Mouse (Mus musculus): ENCODE results near the gene Zfp991. TPM values are rescaled to one million over a fixed set of nuclear protein-coding genes. Genes with fewer than 3 reads are reported as not detected.
"Not testable (repeated sequence)": the region's sequence is repeated elsewhere in the genome, so short reads cannot be mapped to it uniquely, and the experiment has no call there.

The Zfp991 gene
- total and polyA plus RNA-seq, 2 experiments from 2014 or later = 4.1 to 5.0 TPM

DNA sequence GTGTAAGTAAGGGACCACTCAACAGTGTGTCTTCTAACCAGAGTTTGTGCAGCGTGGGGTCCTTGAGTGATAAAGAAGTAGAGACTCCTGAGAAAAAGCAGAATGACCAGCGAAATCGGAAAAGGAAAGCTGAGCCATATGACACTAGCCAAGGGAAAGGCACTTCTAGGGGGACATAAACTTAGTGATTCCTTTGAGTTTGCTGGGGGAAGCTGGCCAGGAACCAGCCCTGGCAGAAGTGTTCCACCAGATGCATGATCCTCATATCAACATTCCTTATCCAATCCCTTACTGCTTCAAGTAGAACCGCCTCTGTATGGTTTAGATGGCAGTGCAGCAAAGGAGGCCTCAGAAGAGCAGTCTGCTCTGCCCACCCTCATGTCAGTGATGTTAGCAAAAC is 6.5 kb upstream of the Zfp991 start:
- DNase-seq (ENCODE audit: low spot score) = peak; percentile 0
- Histone ChIP-seq H3K9me3 (ENCODE audit: low read length) (peaks cover 30% of the 10 kb centered on the region), H3K4me2 (ENCODE audit: low read depth, low read length, poor library complexity, severe bottlenecking) (peak overlapping the region; percentile 84; the same call in 1 of the 2 replicates), H3K4me3 (ENCODE audit: low read depth, low read length) (peak overlapping the region; percentile 59), H3K9ac (replicated peaks; ENCODE audit: low read length, poor library complexity, severe bottlenecking) (peak overlapping the region; percentile 94; the same call in 1 of the 2 replicates)
- ATAC-seq (ENCODE audit: low FRiP score); H3K4me1 ChIP-seq (ENCODE audit: insufficient read depth, low read length); H3K36me3 ChIP-seq (ENCODE audit: insufficient read depth, low read length); H3K27me3 ChIP-seq (ENCODE audit: insufficient read depth, low read length); H3K27ac ChIP-seq (ENCODE audit: low read depth, low read length): not testable (repeated sequence)
- WGBS = 19% methylated on average over 4 of the region's 4 CpGs

DNA sequence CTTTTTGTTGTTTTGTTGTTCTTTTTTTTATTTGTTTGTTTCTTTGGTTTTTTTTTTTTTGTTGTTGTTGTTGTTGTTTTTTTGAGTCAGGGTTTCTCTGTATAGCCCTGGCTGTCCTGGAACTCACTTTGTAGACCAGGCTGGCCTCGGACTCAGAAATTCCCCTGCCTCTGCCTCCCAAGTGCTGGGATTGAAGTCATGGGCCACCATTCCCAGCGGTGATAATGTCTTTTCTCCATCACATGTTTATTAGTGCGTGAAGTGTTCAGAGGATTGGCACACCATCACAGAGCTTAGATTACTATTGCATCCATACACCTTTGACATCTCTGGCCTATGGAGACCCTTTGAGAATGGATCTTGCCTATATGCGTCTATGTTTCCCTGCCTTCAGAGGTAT is 6.0 kb upstream of the Zfp991 start:
- not testable (repeated sequence) for H3K9ac ChIP-seq (replicated peaks; ENCODE audit: low read length, poor library complexity, severe bottlenecking); H3K36me3 ChIP-seq (ENCODE audit: insufficient read depth, low read length); H3K27me3 ChIP-seq (ENCODE audit: insufficient read depth, low read length); H3K27ac ChIP-seq (ENCODE audit: low read depth, low read length); H3K4me1 ChIP-seq (ENCODE audit: insufficient read depth, low read length); H3K4me2 ChIP-seq (ENCODE audit: low read depth, low read length, poor library complexity, severe bottlenecking); ATAC-seq (ENCODE audit: low FRiP score); H3K4me3 ChIP-seq (ENCODE audit: low read depth, low read length)
- peak; percentile 0 for DNase-seq (ENCODE audit: low spot score)
- peaks cover 30% of the 10 kb centered on the region for H3K9me3 ChIP-seq (ENCODE audit: low read length)
- WGBS = 90% methylated on average over 4 of the region's 4 CpGs

DNA sequence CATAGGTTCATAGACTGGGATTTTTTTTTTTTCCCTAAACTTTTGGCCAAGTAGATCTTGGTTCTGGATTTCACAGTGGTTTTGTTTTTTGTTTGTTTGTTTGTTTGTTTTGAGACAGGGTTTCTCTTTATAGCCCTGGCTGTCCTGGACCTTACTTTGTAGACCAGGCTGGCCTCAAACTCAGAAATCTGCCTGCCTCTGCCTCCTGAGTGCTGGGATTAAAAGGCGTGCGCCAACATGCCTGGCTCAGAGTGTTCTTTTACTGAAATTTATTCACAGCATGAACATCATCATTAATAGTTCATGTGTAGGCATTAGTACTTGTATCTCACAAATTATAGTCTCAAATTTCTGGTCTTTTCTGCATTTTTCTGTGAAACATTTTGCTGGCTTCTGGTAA is 5.4 kb upstream of the Zfp991 start:
- H3K36me3 ChIP-seq (ENCODE audit: insufficient read depth, low read length); H3K27me3 ChIP-seq (ENCODE audit: insufficient read depth, low read length); DNase-seq (ENCODE audit: low spot score); H3K4me1 ChIP-seq (ENCODE audit: insufficient read depth, low read length); ATAC-seq (ENCODE audit: low FRiP score); H3K27ac ChIP-seq (ENCODE audit: low read depth, low read length); H3K4me2 ChIP-seq (ENCODE audit: low read depth, low read length, poor library complexity, severe bottlenecking); H3K4me3 ChIP-seq (ENCODE audit: low read depth, low read length); H3K9ac ChIP-seq (replicated peaks; ENCODE audit: low read length, poor library complexity, severe bottlenecking): not testable (repeated sequence)
- 71% methylated on average over 2 of the region's 2 CpGs for WGBS
- peaks cover 30% of the 10 kb centered on the region for H3K9me3 ChIP-seq (ENCODE audit: low read length)

DNA sequence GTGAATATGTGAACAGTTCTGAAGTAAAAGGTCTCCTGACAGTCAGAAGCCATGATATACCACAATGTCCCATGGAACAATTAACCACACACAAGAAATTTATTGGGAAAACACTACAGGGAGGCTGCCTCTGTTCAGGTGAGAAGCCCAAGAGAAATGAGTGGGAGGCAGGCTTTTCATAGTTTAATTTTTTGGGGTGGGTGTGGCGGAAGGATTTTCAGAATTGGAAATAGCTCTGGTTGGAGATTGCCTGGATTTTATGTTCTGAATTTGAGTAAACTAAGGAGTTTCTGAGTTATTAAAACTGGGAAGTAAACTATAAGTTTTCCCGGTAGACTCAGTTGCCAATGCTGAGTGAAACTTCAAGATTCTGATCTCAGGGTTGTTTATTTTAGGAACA is 4.7 kb upstream of the Zfp991 start:
- not testable (repeated sequence) for ATAC-seq (ENCODE audit: low FRiP score); H3K9ac ChIP-seq (replicated peaks; ENCODE audit: low read length, poor library complexity, severe bottlenecking); H3K36me3 ChIP-seq (ENCODE audit: insufficient read depth, low read length); H3K4me1 ChIP-seq (ENCODE audit: insufficient read depth, low read length); H3K4me2 ChIP-seq (ENCODE audit: low read depth, low read length, poor library complexity, severe bottlenecking); H3K27me3 ChIP-seq (ENCODE audit: insufficient read depth, low read length); H3K4me3 ChIP-seq (ENCODE audit: low read depth, low read length); H3K27ac ChIP-seq (ENCODE audit: low read depth, low read length)
- DNase-seq (ENCODE audit: low spot score) = peak; percentile 0
- H3K9me3 ChIP-seq (ENCODE audit: low read length) = peaks cover 28% of the 10 kb centered on the region
- 85% methylated on average over 2 of the region's 2 CpGs for WGBS

DNA sequence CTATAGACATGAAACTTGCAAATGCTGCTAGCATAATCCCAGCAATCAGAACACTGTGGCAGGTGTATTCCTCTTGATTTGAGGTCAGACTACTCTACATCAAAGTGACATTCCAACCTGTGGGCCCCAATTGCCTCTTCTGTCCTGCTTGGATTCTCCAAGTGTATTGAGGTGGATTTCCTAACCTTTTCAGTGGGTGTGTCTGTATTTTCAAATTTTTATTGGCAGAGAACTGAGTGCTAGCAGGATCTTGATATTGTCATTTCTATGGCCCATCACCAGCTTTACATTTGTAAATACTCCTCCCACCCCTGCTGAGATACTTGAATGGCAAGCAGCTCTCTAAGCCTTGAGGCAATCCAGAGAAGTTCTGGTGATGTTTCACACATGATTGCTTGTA is 3.7 kb upstream of the Zfp991 start:
- H3K9me3 ChIP-seq (ENCODE audit: low read length) = peaks cover 21% of the 10 kb centered on the region
- not testable (repeated sequence) for H3K9ac ChIP-seq (replicated peaks; ENCODE audit: low read length, poor library complexity, severe bottlenecking); DNase-seq (ENCODE audit: low spot score); H3K27ac ChIP-seq (ENCODE audit: low read depth, low read length); H3K4me1 ChIP-seq (ENCODE audit: insufficient read depth, low read length); ATAC-seq (ENCODE audit: low FRiP score); H3K27me3 ChIP-seq (ENCODE audit: insufficient read depth, low read length); H3K4me3 ChIP-seq (ENCODE audit: low read depth, low read length); H3K4me2 ChIP-seq (ENCODE audit: low read depth, low read length, poor library complexity, severe bottlenecking); H3K36me3 ChIP-seq (ENCODE audit: insufficient read depth, low read length)

DNA sequence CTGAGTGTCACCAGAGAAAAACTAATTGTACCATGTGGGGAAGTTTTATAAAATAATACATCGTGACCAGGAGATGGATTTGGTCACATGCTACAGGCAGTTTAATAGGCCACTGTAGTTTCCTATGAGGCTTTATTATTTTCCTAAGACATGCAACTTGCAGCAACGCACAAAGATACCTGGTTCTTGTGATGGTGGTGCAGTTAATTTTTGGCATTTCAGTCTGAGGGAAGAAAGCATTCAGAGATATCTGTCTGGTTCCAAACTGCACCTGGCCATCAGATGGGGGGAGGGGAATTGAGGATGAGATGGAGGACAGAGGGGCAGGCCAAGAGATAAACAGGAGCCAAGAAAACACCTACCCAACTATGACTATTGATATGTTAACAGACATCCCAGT is 1.8 kb downstream of the Zfp991 start:
- H3K9me3 ChIP-seq (ENCODE audit: low read length); DNase-seq (ENCODE audit: low spot score); ATAC-seq (ENCODE audit: low FRiP score); H3K4me3 ChIP-seq (ENCODE audit: low read depth, low read length); H3K9ac ChIP-seq (replicated peaks; ENCODE audit: low read length, poor library complexity, severe bottlenecking); H3K36me3 ChIP-seq (ENCODE audit: insufficient read depth, low read length); H3K27me3 ChIP-seq (ENCODE audit: insufficient read depth, low read length); H3K27ac ChIP-seq (ENCODE audit: low read depth, low read length); H3K4me1 ChIP-seq (ENCODE audit: insufficient read depth, low read length); H3K4me2 ChIP-seq (ENCODE audit: low read depth, low read length, poor library complexity, severe bottlenecking): not testable (repeated sequence)
- WGBS = 55% methylated on average over 2 of the region's 2 CpGs

DNA sequence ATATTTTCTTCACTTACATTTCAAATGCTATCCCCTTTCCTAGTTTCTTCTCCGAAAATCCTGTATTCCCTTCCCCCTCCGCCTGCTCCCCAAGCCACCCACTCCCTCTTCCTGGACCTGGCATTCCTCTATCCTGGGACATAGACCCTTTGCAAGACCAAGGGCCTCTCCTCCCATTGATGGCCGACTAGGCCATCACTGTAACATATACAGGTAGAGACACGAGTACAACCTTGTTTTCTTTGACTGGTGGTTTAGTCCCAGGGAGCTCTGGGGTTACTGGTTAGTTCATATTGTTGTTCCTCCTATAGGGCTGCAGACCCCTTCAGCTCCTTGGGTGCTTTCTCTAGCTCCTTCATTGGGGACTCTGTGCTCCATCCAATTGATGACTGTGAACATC is 9.9 kb downstream of the Zfp991 start:
- DNase-seq (ENCODE audit: low spot score); H3K9ac ChIP-seq (replicated peaks; ENCODE audit: low read length, poor library complexity, severe bottlenecking); H3K4me1 ChIP-seq (ENCODE audit: insufficient read depth, low read length); H3K27ac ChIP-seq (ENCODE audit: low read depth, low read length); H3K27me3 ChIP-seq (ENCODE audit: insufficient read depth, low read length); H3K4me3 ChIP-seq (ENCODE audit: low read depth, low read length); H3K4me2 ChIP-seq (ENCODE audit: low read depth, low read length, poor library complexity, severe bottlenecking); H3K36me3 ChIP-seq (ENCODE audit: insufficient read depth, low read length); H3K9me3 ChIP-seq (ENCODE audit: low read length): not testable (repeated sequence)
- ATAC-seq (ENCODE audit: low FRiP score) = peak; percentile 74; the same call in 1 of the 2 replicates
- 67% methylated on average over 4 of the region's 4 CpGs for WGBS

DNA sequence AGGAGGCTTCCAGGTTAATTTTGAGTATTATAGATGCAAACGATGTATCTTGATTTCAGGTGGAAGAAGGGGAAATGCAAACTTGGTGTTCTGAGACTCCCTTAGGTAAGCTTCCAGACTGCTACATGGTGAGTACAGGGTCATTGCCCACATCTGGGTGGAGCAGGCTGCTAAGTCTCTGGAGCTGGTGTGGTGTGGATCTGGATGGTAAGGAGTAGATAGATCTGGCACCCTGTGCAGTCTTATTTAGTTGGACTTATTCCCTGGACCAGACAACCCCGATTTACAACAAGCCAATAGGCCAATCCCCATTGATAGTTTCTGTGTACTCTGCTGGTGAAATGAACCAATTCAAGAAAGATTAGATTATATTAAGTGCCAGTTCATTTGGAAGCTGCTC is 33.4 kb downstream of the Zfp991 start:
- H3K4me3 ChIP-seq (ENCODE audit: low read depth, low read length); H3K9me3 ChIP-seq (ENCODE audit: low read length); H3K27ac ChIP-seq (ENCODE audit: low read depth, low read length); H3K36me3 ChIP-seq (ENCODE audit: insufficient read depth, low read length); H3K4me2 ChIP-seq (ENCODE audit: low read depth, low read length, poor library complexity, severe bottlenecking); H3K4me1 ChIP-seq (ENCODE audit: insufficient read depth, low read length); DNase-seq (ENCODE audit: low spot score); ATAC-seq (ENCODE audit: low FRiP score); H3K9ac ChIP-seq (replicated peaks; ENCODE audit: low read length, poor library complexity, severe bottlenecking); H3K27me3 ChIP-seq (ENCODE audit: insufficient read depth, low read length): not testable (repeated sequence)
- WGBS = 94% methylated on average over 2 of the region's 2 CpGs

DNA sequence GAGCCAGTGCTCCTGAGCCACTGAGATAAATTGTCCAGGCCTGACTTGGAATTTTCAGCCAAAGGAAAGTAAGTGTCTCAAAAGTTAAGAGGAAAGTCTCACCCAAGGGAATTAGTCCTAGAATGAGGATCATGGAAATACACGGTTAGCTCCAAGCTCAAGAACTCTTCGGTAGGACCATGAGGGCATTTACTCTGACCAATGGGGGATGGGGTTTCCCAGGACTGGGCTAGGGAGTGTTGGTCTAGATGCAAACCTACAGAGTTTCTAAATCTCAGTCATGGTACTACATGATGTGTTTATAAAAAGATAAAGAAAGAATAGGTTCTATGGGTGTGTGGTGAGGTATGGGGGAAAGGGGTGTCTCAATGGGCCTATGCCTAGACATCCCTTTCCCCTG is 38.7 kb downstream of the Zfp991 start:
- not testable (repeated sequence) for H3K27me3 ChIP-seq (ENCODE audit: insufficient read depth, low read length); DNase-seq (ENCODE audit: low spot score)
- WGBS = 100% methylated on average over 2 of the region's 2 CpGs

More for the DNA sequence above, 38.7 kb downstream of the Zfp991 start:
- H3K4me2 ChIP-seq (ENCODE audit: low read depth, low read length, poor library complexity, severe bottlenecking); H3K27ac ChIP-seq (ENCODE audit: low read depth, low read length); H3K9ac ChIP-seq (replicated peaks; ENCODE audit: low read length, poor library complexity, severe bottlenecking); ATAC-seq (ENCODE audit: low FRiP score); H3K4me3 ChIP-seq (ENCODE audit: low read depth, low read length); H3K36me3 ChIP-seq (ENCODE audit: insufficient read depth, low read length); H3K9me3 ChIP-seq (ENCODE audit: low read length); H3K4me1 ChIP-seq (ENCODE audit: insufficient read depth, low read length): not testable (repeated sequence)

All from midbrain, postnatal 0 days (tissue).